Mouse (Mus musculus) 3134 (cell line): Measurements from ENCODE around the gene Kif13a.

Experiments used
- DNase-seq: peaks from one replicate; pipeline ENCODE4 v3.0.0-alpha.2; 2011; ENCODE audit warnings: low spot score; ENCODE audit not compliant: insufficient read length; ENCODE audit errors: extremely low read depth

Kif13a gene

GRCm38 (mm10) chr13:46929719-46930658 lies at the start of gene Kif13a:
Gene Kif13a (minus strand): TSS chr13:46929867.
- DNase-seq = peak; percentile 90

GRCm38 (mm10) chr13:46976532-46976931 lies 46.9 kb upstream of the Kif13a start:
- no peak for DNase-seq

GRCm38 (mm10) chr13:46975930-46976329 lies 46.3 kb upstream of the Kif13a start:
- DNase-seq = no peak

GRCm38 (mm10) chr13:46975031-46975551 lies 45.4 kb upstream of the Kif13a start:
- no peak for DNase-seq

GRCm38 (mm10) chr13:46970286-46970945 lies 40.7 kb upstream of the Kif13a start:
- no peak for DNase-seq

- no peak for DNase-seq
These were observed 39.0 kb upstream of the Kif13a start for GRCm38 (mm10) chr13:46968626-46969025.

- DNase-seq = no peak
These were observed 37.6 kb upstream of the Kif13a start for GRCm38 (mm10) chr13:46967308-46967707.

- DNase-seq = no peak
These were observed 31.3 kb upstream of the Kif13a start for GRCm38 (mm10) chr13:46960878-46961474.

- DNase-seq = peak; percentile 34
These were observed 29.5 kb upstream of the Kif13a start for GRCm38 (mm10) chr13:46959139-46959538.

GRCm38 (mm10) chr13:46951212-46951611 lies 21.5 kb upstream of the Kif13a start:
- no peak for DNase-seq

- no peak for DNase-seq
These were observed 20.1 kb upstream of the Kif13a start for GRCm38 (mm10) chr13:46949741-46950140.

GRCm38 (mm10) chr13:46948027-46948426 lies 18.4 kb upstream of the Kif13a start:
- no peak for DNase-seq

- DNase-seq = no peak
These were observed 16.4 kb upstream of the Kif13a start for GRCm38 (mm10) chr13:46946041-46946440.

GRCm38 (mm10) chr13:46945256-46945655 lies 15.6 kb upstream of the Kif13a start:
- no peak for DNase-seq

GRCm38 (mm10) chr13:46943294-46943693 lies 13.6 kb upstream of the Kif13a start:
- no peak for DNase-seq

- DNase-seq = no peak
These were observed 4.4 kb upstream of the Kif13a start for GRCm38 (mm10) chr13:46934116-46934515.

- no peak for DNase-seq
These were observed 3.2 kb upstream of the Kif13a start for GRCm38 (mm10) chr13:46932846-46933245.

GRCm38 (mm10) chr13:46932049-46932448 lies 2.4 kb upstream of the Kif13a start:
- no peak for DNase-seq

- no peak for DNase-seq
These were observed 986 bp upstream of the Kif13a start for GRCm38 (mm10) chr13:46930659-46931046.

GRCm38 (mm10) chr13:46928961-46929691 lies 541 bp downstream of the Kif13a start:
- DNase-seq = peak; percentile 71
